Mouse (Mus musculus): ENCODE results near the gene Cntn5.

The Cntn5 gene

GRCm38 (mm10) chr9:10529113-10529512, 375.5 kb downstream of the Cntn5 start:
- TF ChIP-seq POU5F1 (IDR thresholded peaks at IDR 0.05; ENCODE audit: borderline replicate concordance, low read length) (no peak), NANOG (IDR thresholded peaks at IDR 0.05; ENCODE audit: borderline replicate concordance, low read length) (no peak), CTCF (conservative IDR thresholded peaks at IDR 0.05; ENCODE audit: low read length) (no peak)
- Histone ChIP-seq H3K27me3 (ENCODE audit: insufficient read depth, low read length) (no peaks in the 10 kb centered on the region), H3K36me3 (ENCODE audit: insufficient read depth, low read length) (no peaks in the 10 kb centered on the region), H3K9me3 (ENCODE audit: low read length) (no peaks in the 10 kb centered on the region), H3K4me1 (replicated peaks; ENCODE audit: low read depth, low read length) (no peaks in the 10 kb centered on the region), H3K4me3 (replicated peaks; ENCODE audit: low read length) (no peak overlapping the region)

- no peaks in the 10 kb centered on the region for H3K4me1 ChIP-seq (replicated peaks; ENCODE audit: low read depth, low read length)
- TF ChIP-seq NANOG (IDR thresholded peaks at IDR 0.05; ENCODE audit: borderline replicate concordance, low read length) (no peak), POU5F1 (IDR thresholded peaks at IDR 0.05; ENCODE audit: borderline replicate concordance, low read length) (no peak), CTCF (conservative IDR thresholded peaks at IDR 0.05; ENCODE audit: low read length) (no peak)
- no peaks in the 10 kb centered on the region for H3K9me3 ChIP-seq (ENCODE audit: low read length)
Observed at GRCm38 (mm10) chr9:10528692-10529091, 375.9 kb downstream of the Cntn5 start.

GRCm38 (mm10) chr9:10525915-10526667, 378.5 kb downstream of the Cntn5 start:
- H3K4me3 ChIP-seq (replicated peaks; ENCODE audit: low read length), result no peak overlapping the region
- no peaks in the 10 kb centered on the region for H3K27me3 ChIP-seq (ENCODE audit: insufficient read depth, low read length)
- no peak for TF ChIP-seq POU5F1 (IDR thresholded peaks at IDR 0.05; ENCODE audit: borderline replicate concordance, low read length)
- TF ChIP-seq NANOG (IDR thresholded peaks at IDR 0.05; ENCODE audit: borderline replicate concordance, low read length), result no peak
- no peak for TF ChIP-seq CTCF (conservative IDR thresholded peaks at IDR 0.05; ENCODE audit: low read length)
- no peaks in the 10 kb centered on the region for H3K9me3 ChIP-seq (ENCODE audit: low read length)
- H3K4me1 ChIP-seq (replicated peaks; ENCODE audit: low read depth, low read length), result no peaks in the 10 kb centered on the region
- no peaks in the 10 kb centered on the region for H3K36me3 ChIP-seq (ENCODE audit: insufficient read depth, low read length)

More at GRCm38 (mm10) chr9:10528692-10529091, 375.9 kb downstream of the Cntn5 start:
- no peak overlapping the region for H3K4me3 ChIP-seq (replicated peaks; ENCODE audit: low read length)
- no peaks in the 10 kb centered on the region for H3K36me3 ChIP-seq (ENCODE audit: insufficient read depth, low read length)
- no peaks in the 10 kb centered on the region for H3K27me3 ChIP-seq (ENCODE audit: insufficient read depth, low read length)

- TF ChIP-seq NANOG (IDR thresholded peaks at IDR 0.05; ENCODE audit: borderline replicate concordance, low read length) (no peak), CTCF (conservative IDR thresholded peaks at IDR 0.05; ENCODE audit: low read length) (no peak)
Observed at GRCm38 (mm10) chr9:10522604-10523003, 382.0 kb downstream of the Cntn5 start.

GRCm38 (mm10) chr9:10521054-10521453, 383.5 kb downstream of the Cntn5 start:
- H3K27me3 ChIP-seq (ENCODE audit: insufficient read depth, low read length), result no peaks in the 10 kb centered on the region
- H3K36me3 ChIP-seq (ENCODE audit: insufficient read depth, low read length), result no peaks in the 10 kb centered on the region
- no peaks in the 10 kb centered on the region for H3K4me1 ChIP-seq (replicated peaks; ENCODE audit: low read depth, low read length)
- TF ChIP-seq POU5F1 (IDR thresholded peaks at IDR 0.05; ENCODE audit: borderline replicate concordance, low read length) (no peak), NANOG (IDR thresholded peaks at IDR 0.05; ENCODE audit: borderline replicate concordance, low read length) (no peak), CTCF (conservative IDR thresholded peaks at IDR 0.05; ENCODE audit: low read length) (no peak)
- H3K4me3 ChIP-seq (replicated peaks; ENCODE audit: low read length), result no peak overlapping the region
- H3K9me3 ChIP-seq (ENCODE audit: low read length), result no peaks in the 10 kb centered on the region

More at GRCm38 (mm10) chr9:10522604-10523003, 382.0 kb downstream of the Cntn5 start:
- no peaks in the 10 kb centered on the region for H3K9me3 ChIP-seq (ENCODE audit: low read length)
- no peaks in the 10 kb centered on the region for H3K36me3 ChIP-seq (ENCODE audit: insufficient read depth, low read length)
- H3K4me3 ChIP-seq (replicated peaks; ENCODE audit: low read length), result no peak overlapping the region
- H3K4me1 ChIP-seq (replicated peaks; ENCODE audit: low read depth, low read length), result no peaks in the 10 kb centered on the region
- H3K27me3 ChIP-seq (ENCODE audit: insufficient read depth, low read length), result no peaks in the 10 kb centered on the region

- no peaks in the 10 kb centered on the region for H3K36me3 ChIP-seq (ENCODE audit: insufficient read depth, low read length)
- H3K27me3 ChIP-seq (ENCODE audit: insufficient read depth, low read length), result no peaks in the 10 kb centered on the region
- no peaks in the 10 kb centered on the region for H3K9me3 ChIP-seq (ENCODE audit: low read length)
- TF ChIP-seq CTCF (conservative IDR thresholded peaks at IDR 0.05; ENCODE audit: low read length) (no peak), POU5F1 (IDR thresholded peaks at IDR 0.05; ENCODE audit: borderline replicate concordance, low read length) (no peak), NANOG (IDR thresholded peaks at IDR 0.05; ENCODE audit: borderline replicate concordance, low read length) (no peak)
- H3K4me3 ChIP-seq (replicated peaks; ENCODE audit: low read length), result no peak overlapping the region
- peaks cover 6% of the 10 kb centered on the region for H3K4me1 ChIP-seq (replicated peaks; ENCODE audit: low read depth, low read length)
Observed at GRCm38 (mm10) chr9:10492243-10492642, 412.3 kb downstream of the Cntn5 start.

- H3K9me3 ChIP-seq (ENCODE audit: low read length), result no peaks in the 10 kb centered on the region
- H3K4me3 ChIP-seq (replicated peaks; ENCODE audit: low read length), result no peak overlapping the region
- H3K36me3 ChIP-seq (ENCODE audit: insufficient read depth, low read length), result no peaks in the 10 kb centered on the region
- TF ChIP-seq POU5F1 (IDR thresholded peaks at IDR 0.05; ENCODE audit: borderline replicate concordance, low read length) (no peak), NANOG (IDR thresholded peaks at IDR 0.05; ENCODE audit: borderline replicate concordance, low read length) (no peak), CTCF (conservative IDR thresholded peaks at IDR 0.05; ENCODE audit: low read length) (no peak)
- H3K4me1 ChIP-seq (replicated peaks; ENCODE audit: low read depth, low read length), result no peaks in the 10 kb centered on the region
- H3K27me3 ChIP-seq (ENCODE audit: insufficient read depth, low read length), result no peaks in the 10 kb centered on the region
Observed at GRCm38 (mm10) chr9:10471484-10472125, 433.0 kb downstream of the Cntn5 start.

DNA sequence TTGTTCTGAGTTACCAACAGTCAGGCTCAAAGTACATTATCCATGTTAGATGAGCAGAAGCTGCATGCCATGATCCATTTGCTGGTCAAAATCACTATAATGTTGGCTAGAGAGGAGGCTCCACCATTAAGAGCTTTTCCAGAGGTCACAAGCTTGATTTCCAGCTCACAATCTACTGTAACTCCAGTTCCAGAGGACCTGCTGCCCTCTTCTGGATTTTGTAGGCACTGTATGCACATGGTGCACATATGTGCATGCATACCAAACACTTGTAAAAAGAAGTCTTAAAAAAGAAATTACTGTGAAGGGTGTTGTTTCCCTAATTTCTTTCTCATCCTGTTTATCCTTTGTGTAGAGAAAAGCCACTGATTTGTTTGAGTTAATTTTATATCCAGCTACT, 439.8 kb downstream of the Cntn5 start:
- TF ChIP-seq POU5F1 (IDR thresholded peaks at IDR 0.05; ENCODE audit: borderline replicate concordance, low read length) (no peak), CTCF (conservative IDR thresholded peaks at IDR 0.05; ENCODE audit: low read length) (peak; percentile 81), NANOG (IDR thresholded peaks at IDR 0.05; ENCODE audit: borderline replicate concordance, low read length) (no peak)
- 0 out of 2 replicates have a peak, but pooled peaks cover under 1% of the 10 kb centered on the region for H3K4me1 ChIP-seq (replicated peaks; ENCODE audit: low read depth, low read length)
- no peaks in the 10 kb centered on the region for H3K36me3 ChIP-seq (ENCODE audit: insufficient read depth, low read length)
- no peaks in the 10 kb centered on the region for H3K9me3 ChIP-seq (ENCODE audit: low read length)
- H3K4me3 ChIP-seq (replicated peaks; ENCODE audit: low read length), result no peak overlapping the region
- no peaks in the 10 kb centered on the region for H3K27me3 ChIP-seq (ENCODE audit: insufficient read depth, low read length)
